Mouse (Mus musculus) cerebellum, adult 9-10 months (tissue): ENCODE results near the gene Cep350.

ENCODE experiments used
- DNase-seq: peaks from one replicate; pipeline ENCODE4 v3.0.0; 2022

The Cep350 gene

GRCm38 (mm10) chr1:155973068-155973718 lies at the start of gene Cep350:
Gene Cep350 (minus strand): TSS chr1:155973255.
- DNase-seq = peak; percentile 97

GRCm38 (mm10) chr1:156020402-156020801 lies 47.3 kb upstream of the Cep350 start:
- no peak for DNase-seq

- no peak for DNase-seq
These were observed 46.7 kb upstream of the Cep350 start for GRCm38 (mm10) chr1:156019800-156020199.

GRCm38 (mm10) chr1:156009003-156009402 lies 35.9 kb upstream of the Cep350 start:
- no peak for DNase-seq

GRCm38 (mm10) chr1:156005906-156006305 lies 32.9 kb upstream of the Cep350 start:
- DNase-seq = no peak

GRCm38 (mm10) chr1:156003201-156003935 lies 30.3 kb upstream of the Cep350 start:
- DNase-seq = no peak

GRCm38 (mm10) chr1:156002366-156002765 lies 29.3 kb upstream of the Cep350 start:
- no peak for DNase-seq

- DNase-seq = no peak
These were observed 22.6 kb upstream of the Cep350 start for GRCm38 (mm10) chr1:155995612-155996011.

- DNase-seq = no peak
These were observed 21.5 kb upstream of the Cep350 start for GRCm38 (mm10) chr1:155994524-155994923.

GRCm38 (mm10) chr1:155990391-155990790 lies 17.3 kb upstream of the Cep350 start:
- DNase-seq = no peak

GRCm38 (mm10) chr1:155989387-155989786 lies 16.3 kb upstream of the Cep350 start:
- no peak for DNase-seq

GRCm38 (mm10) chr1:155987625-155988024 lies 14.6 kb upstream of the Cep350 start:
- DNase-seq = no peak

GRCm38 (mm10) chr1:155974931-155975330 lies 1.9 kb upstream of the Cep350 start:
- no peak for DNase-seq

- DNase-seq = no peak
These were observed 794 bp upstream of the Cep350 start for GRCm38 (mm10) chr1:155973719-155974379.

GRCm38 (mm10) chr1:155972146-155973067 lies 648 bp downstream of the Cep350 start:
- DNase-seq = peak; percentile 75

GRCm38 (mm10) chr1:155949170-155949569 lies 23.9 kb downstream of the Cep350 start:
- DNase-seq = no peak

- no peak for DNase-seq
These were observed 28.7 kb downstream of the Cep350 start for GRCm38 (mm10) chr1:155944361-155944760.

- DNase-seq = no peak
These were observed 35.6 kb downstream of the Cep350 start for GRCm38 (mm10) chr1:155937416-155937815.

GRCm38 (mm10) chr1:155934702-155935101 lies 38.4 kb downstream of the Cep350 start:
- no peak for DNase-seq

GRCm38 (mm10) chr1:155903561-155903960 lies 69.5 kb downstream of the Cep350 start:
- DNase-seq = no peak

GRCm38 (mm10) chr1:155901348-155901747 lies 71.7 kb downstream of the Cep350 start:
- no peak for DNase-seq

GRCm38 (mm10) chr1:155894382-155894781 lies 78.7 kb downstream of the Cep350 start:
- no peak for DNase-seq

- DNase-seq = no peak
These were observed 86.2 kb downstream of the Cep350 start for GRCm38 (mm10) chr1:155886846-155887245.
